Mouse (Mus musculus): ENCODE measurements around the gene Plagl2.

DNA sequence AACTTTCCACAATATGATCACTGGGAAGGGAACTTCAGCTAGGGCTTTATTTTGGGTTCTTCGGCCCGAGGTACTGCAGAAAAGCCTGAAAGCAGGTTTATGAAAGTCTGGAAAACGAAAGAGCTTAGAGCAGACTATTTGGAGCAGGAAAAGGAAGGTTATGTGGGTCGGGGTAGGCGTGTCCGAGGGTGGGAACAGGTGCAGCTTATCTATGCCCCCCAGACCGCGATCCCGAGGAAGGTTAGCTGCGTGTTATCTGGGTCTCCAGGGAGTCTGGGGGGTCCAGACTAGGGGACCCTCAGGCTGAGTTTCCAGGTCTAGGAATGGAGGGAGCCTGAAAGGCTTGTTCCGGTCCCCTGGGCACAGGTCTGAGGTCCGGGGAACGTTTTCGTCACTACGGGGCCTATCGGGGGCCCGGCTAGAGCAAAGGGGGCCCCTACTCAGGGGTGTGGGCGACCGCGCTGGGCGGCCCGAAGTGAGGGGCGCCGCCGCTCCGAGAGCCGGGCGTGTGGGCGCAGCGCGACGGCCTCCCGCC is 458 bp downstream of the Plagl2 start:
- TF ChIP-seq POLR2A (IDR thresholded peaks at IDR 0.05; ENCODE audit: borderline replicate concordance, extremely low read depth, low read depth, low read length) (no peak), CTCF (IDR thresholded peaks at IDR 0.05; ENCODE audit: insufficient read depth, low read length) (no peak)
